Mouse (Mus musculus): Measurements from ENCODE around the gene Myh6. TPM values are rescaled to one million over a fixed set of nuclear protein-coding genes. Genes with fewer than 3 reads are reported as not detected.

Myh6 gene
- polyA plus RNA-seq, 1 experiment from 2014 or later, result 1.8 TPM

- 63% methylated on average over 13 of the region's 13 CpGs for WGBS
- no peak for ATAC-seq (ENCODE audit: insufficient number of reproducible peaks, insufficient read depth, low FRiP score, low TSS enrichment, low read depth)
- no peak overlapping the region for H3K27ac ChIP-seq
Observed at GRCm38 (mm10) chr14:54941024-54941978, 25.4 kb downstream of the Myh6 start.

GRCm38 (mm10) chr14:54940176-54940530 lies 26.6 kb downstream of the Myh6 start:
- WGBS, result 84% methylated on average over 3 of the region's 3 CpGs

More at GRCm38 (mm10) chr14:54941024-54941978, 25.4 kb downstream of the Myh6 start:
- H3K27me3 ChIP-seq, result no peaks in the 10 kb centered on the region
- H3K9ac ChIP-seq (replicated peaks), result no peak overlapping the region
- H3K36me3 ChIP-seq, result no peaks in the 10 kb centered on the region
- H3K9me3 ChIP-seq, result no peaks in the 10 kb centered on the region
- peaks cover 13% of the 10 kb centered on the region for H3K4me1 ChIP-seq (replicated peaks)
- no peak overlapping the region for H3K4me2 ChIP-seq
- no peak overlapping the region for H3K4me3 ChIP-seq (replicated peaks)

GRCm38 (mm10) chr14:54939434-54940175 lies 27.1 kb downstream of the Myh6 start:
- Histone ChIP-seq H3K9ac (replicated peaks) (no peak overlapping the region), H3K4me3 (replicated peaks) (no peak overlapping the region), H3K4me1 (replicated peaks) (peaks cover 19% of the 10 kb centered on the region), H3K4me2 (no peak overlapping the region), H3K36me3 (no peaks in the 10 kb centered on the region), H3K9me3 (no peaks in the 10 kb centered on the region), H3K27me3 (no peaks in the 10 kb centered on the region), H3K27ac (no peak overlapping the region)
- 47% methylated on average over 12 of the region's 12 CpGs for WGBS
- ATAC-seq (ENCODE audit: insufficient number of reproducible peaks, insufficient read depth, low FRiP score, low TSS enrichment, low read depth), result no peak

More at GRCm38 (mm10) chr14:54940176-54940530, 26.6 kb downstream of the Myh6 start:
- Histone ChIP-seq H3K4me3 (replicated peaks) (no peak overlapping the region), H3K27me3 (no peaks in the 10 kb centered on the region), H3K9me3 (no peaks in the 10 kb centered on the region), H3K27ac (no peak overlapping the region), H3K36me3 (no peaks in the 10 kb centered on the region), H3K9ac (replicated peaks) (no peak overlapping the region), H3K4me1 (replicated peaks) (peaks cover 19% of the 10 kb centered on the region), H3K4me2 (no peak overlapping the region)
- ATAC-seq (ENCODE audit: insufficient number of reproducible peaks, insufficient read depth, low FRiP score, low TSS enrichment, low read depth), result no peak

- Histone ChIP-seq H3K36me3 (no peaks in the 10 kb centered on the region), H3K27me3 (no peaks in the 10 kb centered on the region), H3K9me3 (no peaks in the 10 kb centered on the region), H3K27ac (no peak overlapping the region), H3K4me1 (replicated peaks) (peaks cover 19% of the 10 kb centered on the region), H3K9ac (replicated peaks) (no peak overlapping the region), H3K4me3 (replicated peaks) (no peak overlapping the region), H3K4me2 (no peak overlapping the region)
- WGBS, result 75% methylated on average over 15 of the region's 15 CpGs
- ATAC-seq (ENCODE audit: insufficient number of reproducible peaks, insufficient read depth, low FRiP score, low TSS enrichment, low read depth), result no peak
Observed at GRCm38 (mm10) chr14:54938431-54939219, 28.1 kb downstream of the Myh6 start.

GRCm38 (mm10) chr14:54937361-54938182 lies 29.2 kb downstream of the Myh6 start:
- no peak overlapping the region for H3K4me2 ChIP-seq
- WGBS, result 89% methylated on average over 16 of the region's 16 CpGs
- no peak for ATAC-seq (ENCODE audit: insufficient number of reproducible peaks, insufficient read depth, low FRiP score, low TSS enrichment, low read depth)

GRCm38 (mm10) chr14:54936831-54937160 lies 29.9 kb downstream of the Myh6 start:
- Histone ChIP-seq H3K9me3 (no peaks in the 10 kb centered on the region), H3K27ac (peak overlapping the region; percentile 79), H3K4me3 (replicated peaks) (0 out of 2 replicates have a peak overlapping the region, but pooled peaks have one; percentile 2), H3K4me2 (peak overlapping the region; percentile 11; the same call in 1 of the 2 replicates), H3K27me3 (no peaks in the 10 kb centered on the region), H3K36me3 (no peaks in the 10 kb centered on the region), H3K9ac (replicated peaks) (peak overlapping the region; percentile 31; the same call in 1 of the 2 replicates), H3K4me1 (replicated peaks) (peaks cover 26% of the 10 kb centered on the region)
- WGBS, result 61% methylated on average over 6 of the region's 6 CpGs
- ATAC-seq (ENCODE audit: insufficient number of reproducible peaks, insufficient read depth, low FRiP score, low TSS enrichment, low read depth), result no peak

More at GRCm38 (mm10) chr14:54937361-54938182, 29.2 kb downstream of the Myh6 start:
- Histone ChIP-seq H3K4me1 (replicated peaks) (peaks cover 25% of the 10 kb centered on the region), H3K27ac (no peak overlapping the region), H3K27me3 (no peaks in the 10 kb centered on the region), H3K4me3 (replicated peaks) (no peak overlapping the region), H3K36me3 (no peaks in the 10 kb centered on the region), H3K9ac (replicated peaks) (no peak overlapping the region), H3K9me3 (no peaks in the 10 kb centered on the region)

- no peak for ATAC-seq (ENCODE audit: insufficient number of reproducible peaks, insufficient read depth, low FRiP score, low TSS enrichment, low read depth)
- Histone ChIP-seq H3K27ac (peak within 1 kb of the TSS; percentile 79), H3K9me3 (no peaks in the 10 kb centered on the region), H3K9ac (replicated peaks) (peak within 1 kb of the TSS; percentile 31; the same call in 1 of the 2 replicates), H3K27me3 (no peaks in the 10 kb centered on the region), H3K36me3 (no peaks in the 10 kb centered on the region), H3K4me2 (peak within 1 kb of the TSS; percentile 11; the same call in 1 of the 2 replicates), H3K4me3 (replicated peaks) (0 out of 2 replicates have a peak within 1 kb of the TSS, but pooled peaks have one; percentile 2), H3K4me1 (replicated peaks) (peaks cover 26% of the 10 kb centered on the region)
- 38% methylated on average over 8 of the region's 8 CpGs for WGBS
Observed at GRCm38 (mm10) chr14:54935904-54936830, 30.6 kb downstream of the Myh6 start, which contains the start of gene Cmtm5. Gene Cmtm5 (plus strand): TSS chr14:54936261.

- 21% methylated on average over 6 of the region's 6 CpGs for WGBS
Observed at GRCm38 (mm10) chr14:54932645-54933150, 34.0 kb downstream of the Myh6 start, which contains the start of gene Il25. Gene Il25 (plus strand): TSS chr14:54932695.

GRCm38 (mm10) chr14:54930431-54930830 lies 36.3 kb downstream of the Myh6 start:
- no peaks in the 10 kb centered on the region for H3K27me3 ChIP-seq
- 23% methylated on average over 2 of the region's 2 CpGs for WGBS
- H3K4me3 ChIP-seq (replicated peaks), result no peak overlapping the region
- H3K4me2 ChIP-seq, result no peak overlapping the region
- ATAC-seq (ENCODE audit: insufficient number of reproducible peaks, insufficient read depth, low FRiP score, low TSS enrichment, low read depth), result no peak
- no peak overlapping the region for H3K9ac ChIP-seq (replicated peaks)
- H3K4me1 ChIP-seq (replicated peaks), result peaks cover 34% of the 10 kb centered on the region
- H3K27ac ChIP-seq, result no peak overlapping the region
- H3K36me3 ChIP-seq, result no peaks in the 10 kb centered on the region
- H3K9me3 ChIP-seq, result no peaks in the 10 kb centered on the region

More at GRCm38 (mm10) chr14:54932645-54933150, 34.0 kb downstream of the Myh6 start, which contains the start of gene Il25:
- Histone ChIP-seq H3K4me3 (replicated peaks) (no peak within 1 kb of the TSS), H3K36me3 (no peaks in the 10 kb centered on the region), H3K27me3 (no peaks in the 10 kb centered on the region), H3K4me2 (0 out of 2 replicates have a peak within 1 kb of the TSS, but pooled peaks have one; percentile 4), H3K4me1 (replicated peaks) (peaks cover 28% of the 10 kb centered on the region), H3K27ac (no peak within 1 kb of the TSS), H3K9me3 (no peaks in the 10 kb centered on the region), H3K9ac (replicated peaks) (no peak within 1 kb of the TSS; the same call in 1 of the 2 replicates)
- ATAC-seq (ENCODE audit: insufficient number of reproducible peaks, insufficient read depth, low FRiP score, low TSS enrichment, low read depth), result 0 out of 2 replicates have a peak, but pooled peaks have one; percentile 7

Data from limb, embryonic 12.5 days (tissue).